Mouse (Mus musculus) MEL (cell line): ENCODE data around the gene Spata1. TPM values are rescaled to one million over a fixed set of nuclear protein-coding genes. Genes with fewer than 3 reads are reported as not detected.
A peak's percentile ranks its signal among the peaks of the same experiment; 100 is the strongest.

Experiments
- DNase-seq: peaks from one replicate; pipeline ENCODE4 v3.0.0; 2011; ENCODE audit warnings: low read depth, low spot score
- H3K27ac ChIP-seq: 2 replicates; pipeline ENCODE4 v1.5.1; 2012; ENCODE audit warnings: low read depth, mild to moderate bottlenecking, control low read depth, low read length, moderate library complexity; ENCODE audit not compliant: control insufficient read depth
- H3K27me3 ChIP-seq, 2 experiments: fragments of 150-350 bp in 1 of 2; sonication (generic) in 1 of 2; 2 replicates each; pipeline ENCODE4 v1.6.1; 2012; ENCODE audit warnings: low read length in 2 of 2, mild to moderate bottlenecking in 2 of 2, improper control_type of control experiment in 1 of 2, moderate library complexity in 1 of 2; ENCODE audit not compliant: insufficient read depth in 2 of 2, control insufficient read depth in 1 of 2
- H3K36me3 ChIP-seq, 2 experiments: 2 replicates each; pipeline ENCODE4 v1.6.1; 2012 to 2014; ENCODE audit warnings: low read length in 2 of 2, improper control_type of control experiment in 1 of 2, inconsistent platforms in 1 of 2, mild to moderate bottlenecking in 1 of 2; ENCODE audit not compliant: insufficient read depth in 2 of 2, control insufficient read depth in 1 of 2
- H3K4me1 ChIP-seq, 2 experiments: fragments of 150-350 bp in 1 of 2; sonication (generic) in 1 of 2; 2 replicates each; pipeline ENCODE4 v1.6.1; 2012; ENCODE audit warnings: low read length in 2 of 2, improper control_type of control experiment in 1 of 2, mild to moderate bottlenecking in 1 of 2; ENCODE audit not compliant: insufficient read depth in 2 of 2, control insufficient read depth in 1 of 2
- H3K4me3 ChIP-seq, 2 experiments: fragments of 150-350 bp in 1 of 2; sonication (generic) in 1 of 2; 2 replicates each; pipeline ENCODE4 v1.5.1; 2012; ENCODE audit warnings: low read depth in 2 of 2, low read length in 2 of 2, mild to moderate bottlenecking in 2 of 2, moderate library complexity in 2 of 2, control low read depth in 1 of 2, improper control_type of control experiment in 1 of 2; ENCODE audit not compliant: control insufficient read depth in 1 of 2, insufficient read depth in 1 of 2
- H3K79me2 ChIP-seq: 2 replicates; pipeline ENCODE4 v1.6.1; 2012; ENCODE audit warnings: mild to moderate bottlenecking, low read length, moderate library complexity; ENCODE audit not compliant: control insufficient read depth, poor library complexity, insufficient read depth
- H3K9ac ChIP-seq: 2 replicates; pipeline ENCODE4 v1.6.1; 2012; ENCODE audit warnings: low read depth, mild to moderate bottlenecking, control low read depth, low read length, moderate library complexity; ENCODE audit not compliant: control insufficient read depth, poor library complexity, severe bottlenecking
- H3K9me3 ChIP-seq: fragments of 150-350 bp; sonication (generic); replicated peaks from 2 replicates; pipeline ENCODE4 v1.6.1; 2012; ENCODE audit warnings: mild to moderate bottlenecking, low read length, improper control_type of control experiment, moderate library complexity; ENCODE audit not compliant: insufficient read depth
- CTCF ChIP-seq, 3 experiments: IDR thresholded peaks in 2 of 3; conservative IDR thresholded peaks in 1 of 3; 2 replicates each; pipeline ENCODE4 v1.5.1; 2011 to 2012; ENCODE audit warnings: low read length in 3 of 3, low read depth in 2 of 3, mild to moderate bottlenecking in 2 of 3, improper control_type of control experiment in 1 of 3, inconsistent platforms in 1 of 3, mixed read lengths in 1 of 3, moderate library complexity in 1 of 3; ENCODE audit not compliant: control insufficient read depth in 1 of 3, insufficient read depth in 1 of 3, poor library complexity in 1 of 3, severe bottlenecking in 1 of 3
- EP300 ChIP-seq, 2 experiments: IDR thresholded peaks; 2 replicates each; pipeline ENCODE4 v1.6.1; 2011; ENCODE audit warnings: improper control_type of control experiment in 2 of 2, low read length in 2 of 2, low read depth in 1 of 2, mild to moderate bottlenecking in 1 of 2
- ETS1 ChIP-seq: IDR thresholded peaks from 2 replicates; pipeline ENCODE4 v1.6.1; 2012; ENCODE audit warnings: low read depth, mild to moderate bottlenecking, inconsistent platforms, low read length, improper control_type of control experiment, moderate library complexity
- GATA1 ChIP-seq: IDR thresholded peaks from 2 replicates; pipeline ENCODE4 v1.6.1; 2011; ENCODE audit warnings: low read depth, low read length, improper control_type of control experiment
- JUND ChIP-seq: IDR thresholded peaks from 2 replicates; pipeline ENCODE4 v1.6.1; 2011; ENCODE audit warnings: low read depth, mild to moderate bottlenecking, improper control_type of control experiment, low read length
- MEF2A ChIP-seq: IDR thresholded peaks from 2 replicates; pipeline ENCODE4 v1.6.1; 2014; ENCODE audit warnings: low read depth, mild to moderate bottlenecking, inconsistent platforms, low read length, improper control_type of control experiment; ENCODE audit not compliant: poor library complexity, insufficient replicate concordance, severe bottlenecking; ENCODE audit errors: extremely low read depth
- NELFE ChIP-seq: IDR thresholded peaks from 2 replicates; pipeline ENCODE4 v1.6.1; 2011; ENCODE audit warnings: low read depth, low read length, improper control_type of control experiment
- POLR2A ChIP-seq, 2 experiments: IDR thresholded peaks; 2 replicates each; pipeline ENCODE4 v1.6.1; 2011 to 2012; ENCODE audit warnings: low read length in 2 of 2, mild to moderate bottlenecking in 2 of 2, control low read depth in 1 of 2, improper control_type of control experiment in 1 of 2, low read depth in 1 of 2, moderate library complexity in 1 of 2; ENCODE audit not compliant: control insufficient read depth in 1 of 2, insufficient read depth in 1 of 2, poor library complexity in 1 of 2
- POLR2AphosphoS2 ChIP-seq: IDR thresholded peaks from 2 replicates; pipeline ENCODE4 v1.6.1; 2011; ENCODE audit warnings: low read length, improper control_type of control experiment
- POLR2AphosphoS5 ChIP-seq: IDR thresholded peaks from 2 replicates; pipeline ENCODE4 v1.6.1; 2012; ENCODE audit warnings: low read depth, borderline replicate concordance, mild to moderate bottlenecking, inconsistent platforms, low read length, moderate library complexity, mixed read lengths
- SIN3A ChIP-seq: IDR thresholded peaks from 2 replicates; pipeline ENCODE4 v1.6.1; 2012; ENCODE audit warnings: low read length, improper control_type of control experiment, inconsistent platforms
- SMC3 ChIP-seq: IDR thresholded peaks from 2 replicates; pipeline ENCODE4 v1.6.1; 2011; ENCODE audit warnings: low read depth, low read length, improper control_type of control experiment
- TAL1 ChIP-seq: IDR thresholded peaks from 2 replicates; pipeline ENCODE4 v1.6.1; 2012; ENCODE audit warnings: mild to moderate bottlenecking, inconsistent platforms, low read length, moderate library complexity, mixed read lengths
- TBP ChIP-seq: IDR thresholded peaks from 2 replicates; pipeline ENCODE4 v1.8.0; 2011; ENCODE audit warnings: low read depth, low read length, improper control_type of control experiment
- TCF12 ChIP-seq: IDR thresholded peaks from 2 replicates; pipeline ENCODE4 v1.6.1; 2014; ENCODE audit warnings: low read depth, mild to moderate bottlenecking, inconsistent platforms, low read length, improper control_type of control experiment, moderate library complexity
- USF2 ChIP-seq, 2 experiments: IDR thresholded peaks; 2 replicates each; pipeline ENCODE4 v1.6.1; 2011 to 2012; ENCODE audit warnings: improper control_type of control experiment in 2 of 2, low read length in 2 of 2, borderline replicate concordance in 1 of 2, inconsistent platforms in 1 of 2, low read depth in 1 of 2, mild to moderate bottlenecking in 1 of 2; ENCODE audit not compliant: insufficient read depth in 1 of 2
- polyA plus RNA-seq, 2 experiments: library from polyadenylated mRNA; stranded (reverse) in 1 of 2; unstranded in 1 of 2; fragments of >175 nt in 1 of 2; fragments of >200 nt in 1 of 2; gene quantifications; 2 replicates each; pipeline versions ENCODE4 v1.2.1 to v1.2.4; 2012; ENCODE audit warnings: low replicate concordance in 2 of 2, low read depth in 1 of 2; ENCODE audit not compliant: insufficient read length in 2 of 2, insufficient read depth in 1 of 2, missing spikeins in 1 of 2
- total RNA-seq: library from RNA; depleted of rRNA; stranded (reverse); fragments of 300-350 nt; gene quantifications from 2 replicates; pipeline ENCODE4 v1.2.3, GENCODE M21; 2012

The Spata1 gene
- total and polyA plus RNA-seq, 3 experiments = 1.1 to 1.9 TPM; not detected in 1

GRCm38 (mm10) chr3:146462939-146463338, 36.6 kb downstream of the Spata1 start:
- no peaks in the 10 kb centered on the region for H3K4me1 ChIP-seq
- H3K27me3 ChIP-seq = no peaks in the 10 kb centered on the region
- no peak overlapping the region for H3K27ac ChIP-seq
- H3K4me3 ChIP-seq = no peak overlapping the region
- TF ChIP-seq TAL1 = no peak
- TF ChIP-seq CTCF (IDR thresholded peaks at IDR 0.05 in 2 of 3, conservative IDR thresholded peaks at IDR 0.05 in 1 of 3; ENCODE audit: control insufficient read depth in 1 of 3, insufficient read depth in 1 of 3, low read depth in 2 of 3, low read length in 3 of 3, poor library complexity in 1 of 3, severe bottlenecking in 1 of 3) = peak in 2 of 3 experiments; percentile 5 to 17; a peak in 1 of 6 replicates
- no peak for TF ChIP-seq EP300 (IDR thresholded peaks at IDR 0.05; ENCODE audit: low read depth in 1 of 2, low read length in 2 of 2)
- no peaks in the 10 kb centered on the region for H3K79me2 ChIP-seq
- no peaks in the 10 kb centered on the region for H3K9me3 ChIP-seq
- no peaks in the 10 kb centered on the region; a peak in 1 of 4 replicates for H3K36me3 ChIP-seq
- no peak overlapping the region for H3K9ac ChIP-seq
- no peak for DNase-seq

GRCm38 (mm10) chr3:146451375-146451774, 48.2 kb downstream of the Spata1 start:
- H3K36me3 ChIP-seq = peaks cover 0 to 8% of the 10 kb centered on the region in 2 experiments; a peak in 2 of 4 replicates
- H3K9me3 ChIP-seq = no peaks in the 10 kb centered on the region
- H3K4me1 ChIP-seq = peaks cover 0 to 11% of the 10 kb centered on the region in 2 experiments; a peak in 3 of 4 replicates
- H3K27ac ChIP-seq = no peak overlapping the region
- no peaks in the 10 kb centered on the region for H3K27me3 ChIP-seq
- TF ChIP-seq SMC3 (no peak), SIN3A (0 out of 2 replicates have a peak, but pooled peaks have one; percentile 25)
- no peak overlapping the region for H3K9ac ChIP-seq
- DNase-seq = peak; percentile 17
- H3K4me3 ChIP-seq = no peak overlapping the region
- H3K79me2 ChIP-seq = no peaks in the 10 kb centered on the region

- Histone ChIP-seq H3K27ac (peak overlapping the region; percentile 83), H3K4me3 (peak overlapping the region; percentile 67 to 98), H3K4me1 (peaks cover 0 to 11% of the 10 kb centered on the region in 2 experiments; a peak in 3 of 4 replicates), H3K36me3 (peaks cover 0 to 8% of the 10 kb centered on the region in 2 experiments; a peak in 2 of 4 replicates), H3K79me2 (no peaks in the 10 kb centered on the region), H3K9ac (peak overlapping the region; percentile 95), H3K9me3 (no peaks in the 10 kb centered on the region), H3K27me3 (no peaks in the 10 kb centered on the region)
- DNase-seq = peak; percentile 95
- no peak for TF ChIP-seq MEF2A
- TF ChIP-seq POLR2A (IDR thresholded peaks at IDR 0.05; ENCODE audit: control insufficient read depth in 1 of 2, insufficient read depth in 1 of 2, low read depth in 1 of 2, low read length in 2 of 2, poor library complexity in 1 of 2) = peak; percentile 78 to 94
- no peak for TF ChIP-seq JUND
- 0 out of 2 replicates have a peak, but pooled peaks have one; percentile 38 for TF ChIP-seq ETS1
- peak; percentile 64; the same call in 1 of the 2 replicates for TF ChIP-seq SIN3A
- TF ChIP-seq NELFE = peak; percentile 86
- TF ChIP-seq POLR2AphosphoS5 = peak; percentile 84; the same call in 1 of the 2 replicates
- TF ChIP-seq TCF12 = no peak
- TF ChIP-seq POLR2AphosphoS2 = no peak; the same call in 1 of the 2 replicates
- no peak for TF ChIP-seq USF2 (IDR thresholded peaks at IDR 0.05; ENCODE audit: borderline replicate concordance in 1 of 2, insufficient read depth in 1 of 2, low read depth in 1 of 2, low read length in 2 of 2)
- TF ChIP-seq EP300 (IDR thresholded peaks at IDR 0.05; ENCODE audit: low read depth in 1 of 2, low read length in 2 of 2) = peak; percentile 6 to 29; a peak in 1 of 4 replicates
- TF ChIP-seq CTCF (IDR thresholded peaks at IDR 0.05 in 2 of 3, conservative IDR thresholded peaks at IDR 0.05 in 1 of 3; ENCODE audit: control insufficient read depth in 1 of 3, insufficient read depth in 1 of 3, low read depth in 2 of 3, low read length in 3 of 3, poor library complexity in 1 of 3, severe bottlenecking in 1 of 3) = no peak
- peak; percentile 69 for TF ChIP-seq TBP
- no peak for TF ChIP-seq GATA1
These were observed 49.1 kb downstream of the Spata1 start for GRCm38 (mm10) chr3:146450371-146450841.
